Mouse (Mus musculus): ENCODE results near the gene Il16. TPM values are rescaled to one million over a fixed set of nuclear protein-coding genes. Genes with fewer than 3 reads are reported as not detected.

Gene Il16
- polyA plus RNA-seq, 1 experiment, result 70.7 TPM

- no peaks in the 10 kb centered on the region for H3K36me3 ChIP-seq (ENCODE audit: control insufficient read depth, insufficient read depth, low read length)
- H3K27ac ChIP-seq (ENCODE audit: insufficient read depth, low read length), result no peak overlapping the region
- peaks cover 3% of the 10 kb centered on the region; the same call in 1 of the 2 replicates for H3K4me1 ChIP-seq (ENCODE audit: control insufficient read depth, insufficient read depth, insufficient read length)
- TF ChIP-seq CTCF (IDR thresholded peaks at IDR 0.05; ENCODE audit: extremely low read depth, insufficient read depth, insufficient read length, insufficient replicate concordance), result no peak
- no peak for TF ChIP-seq POLR2A (IDR thresholded peaks at IDR 0.05; ENCODE audit: low read depth, low read length)
- DNase-seq (ENCODE audit: low read depth in 1 of 2, low spot score in 2 of 2), result no peak
- WGBS, result 94% methylated on average over 7 of the region's 7 CpGs
- H3K4me3 ChIP-seq (ENCODE audit: extremely low read depth, insufficient read depth, insufficient read length), result no peak overlapping the region
- no peaks in the 10 kb centered on the region for H3K27me3 ChIP-seq (ENCODE audit: control insufficient read depth, insufficient read depth, low read length)
These were observed 141.2 kb downstream of the Il16 start for GRCm38 (mm10) chr7:83604180-83604944.

GRCm38 (mm10) chr7:83599913-83600286 is 145.6 kb downstream of the Il16 start:
- WGBS, result 55% methylated on average over 8 of the region's 8 CpGs
- Histone ChIP-seq H3K4me3 (ENCODE audit: extremely low read depth, insufficient read depth, insufficient read length) (no peak overlapping the region), H3K27ac (ENCODE audit: insufficient read depth, low read length) (no peak overlapping the region), H3K36me3 (ENCODE audit: control insufficient read depth, insufficient read depth, low read length) (no peaks in the 10 kb centered on the region), H3K4me1 (ENCODE audit: control insufficient read depth, insufficient read depth, insufficient read length) (no peaks in the 10 kb centered on the region), H3K27me3 (ENCODE audit: control insufficient read depth, insufficient read depth, low read length) (no peaks in the 10 kb centered on the region)
- peak; percentile 31 to 56 for DNase-seq (ENCODE audit: low read depth in 1 of 2, low spot score in 2 of 2)
- no peak for TF ChIP-seq POLR2A (IDR thresholded peaks at IDR 0.05; ENCODE audit: low read depth, low read length)
- TF ChIP-seq CTCF (IDR thresholded peaks at IDR 0.05; ENCODE audit: extremely low read depth, insufficient read depth, insufficient read length, insufficient replicate concordance), result peak; percentile 72; the same call in 1 of the 2 replicates

- H3K4me3 ChIP-seq (ENCODE audit: extremely low read depth, insufficient read depth, insufficient read length), result no peak overlapping the region
- WGBS, result 84% methylated on average over 13 of the region's 13 CpGs
- H3K4me1 ChIP-seq (ENCODE audit: control insufficient read depth, insufficient read depth, insufficient read length), result no peaks in the 10 kb centered on the region
- no peak overlapping the region for H3K27ac ChIP-seq (ENCODE audit: insufficient read depth, low read length)
- no peaks in the 10 kb centered on the region for H3K27me3 ChIP-seq (ENCODE audit: control insufficient read depth, insufficient read depth, low read length)
- TF ChIP-seq CTCF (IDR thresholded peaks at IDR 0.05; ENCODE audit: extremely low read depth, insufficient read depth, insufficient read length, insufficient replicate concordance) (no peak), POLR2A (IDR thresholded peaks at IDR 0.05; ENCODE audit: low read depth, low read length) (no peak)
- no peaks in the 10 kb centered on the region for H3K36me3 ChIP-seq (ENCODE audit: control insufficient read depth, insufficient read depth, low read length)
- DNase-seq (ENCODE audit: low read depth in 1 of 2, low spot score in 2 of 2), result no peak
These were observed 146.3 kb downstream of the Il16 start for GRCm38 (mm10) chr7:83598997-83599912.

GRCm38 (mm10) chr7:83597063-83597462 is 148.5 kb downstream of the Il16 start:
- Histone ChIP-seq H3K27me3 (ENCODE audit: control insufficient read depth, insufficient read depth, low read length) (no peaks in the 10 kb centered on the region), H3K36me3 (ENCODE audit: control insufficient read depth, insufficient read depth, low read length) (no peaks in the 10 kb centered on the region), H3K4me1 (ENCODE audit: control insufficient read depth, insufficient read depth, insufficient read length) (no peaks in the 10 kb centered on the region), H3K27ac (ENCODE audit: insufficient read depth, low read length) (no peak overlapping the region), H3K4me3 (ENCODE audit: extremely low read depth, insufficient read depth, insufficient read length) (no peak overlapping the region)
- WGBS, result 89% methylated on average over 3 of the region's 3 CpGs
- no peak for DNase-seq (ENCODE audit: low read depth in 1 of 2, low spot score in 2 of 2)
- TF ChIP-seq CTCF (IDR thresholded peaks at IDR 0.05; ENCODE audit: extremely low read depth, insufficient read depth, insufficient read length, insufficient replicate concordance) (no peak), POLR2A (IDR thresholded peaks at IDR 0.05; ENCODE audit: low read depth, low read length) (no peak)

GRCm38 (mm10) chr7:83594056-83594455 is 151.5 kb downstream of the Il16 start:
- TF ChIP-seq CTCF (IDR thresholded peaks at IDR 0.05; ENCODE audit: extremely low read depth, insufficient read depth, insufficient read length, insufficient replicate concordance), result no peak
- no peak for TF ChIP-seq POLR2A (IDR thresholded peaks at IDR 0.05; ENCODE audit: low read depth, low read length)
- no peak for DNase-seq (ENCODE audit: low read depth in 1 of 2, low spot score in 2 of 2)
- Histone ChIP-seq H3K36me3 (ENCODE audit: control insufficient read depth, insufficient read depth, low read length) (no peaks in the 10 kb centered on the region), H3K4me3 (ENCODE audit: extremely low read depth, insufficient read depth, insufficient read length) (no peak overlapping the region), H3K27ac (ENCODE audit: insufficient read depth, low read length) (no peak overlapping the region), H3K4me1 (ENCODE audit: control insufficient read depth, insufficient read depth, insufficient read length) (no peaks in the 10 kb centered on the region), H3K27me3 (ENCODE audit: control insufficient read depth, insufficient read depth, low read length) (no peaks in the 10 kb centered on the region)
- 84% methylated on average over 3 of the region's 3 CpGs for WGBS

Other genes with a start within 250 kb of the Il16 start
- 0.74 and 0.77 TPM in 2 replicates for gene Tmc3, start 160.8 kb downstream of the Il16 start, polyA plus RNA-seq (2012; rRNA removed)
- 15.6 and 18.4 TPM in 2 replicates for gene Stard5, start 113.8 kb downstream of the Il16 start, polyA plus RNA-seq (2012; rRNA removed)
- gene Cfap161, start 49.2 kb upstream of the Il16 start, polyA plus RNA-seq (2012; rRNA removed), result not detected in 2 replicates
- gene Tlnrd1, start 138.6 kb upstream of the Il16 start, polyA plus RNA-seq (2012; rRNA removed), result 23.5 and 38.9 TPM in 2 replicates
- 5.4 and 6.2 TPM in 2 replicates for gene Mesd, start 138.7 kb upstream of the Il16 start, polyA plus RNA-seq (2012; rRNA removed)